Mouse (Mus musculus) heart, postnatal 0 days (tissue): Measurements from ENCODE around the gene Trim67. TPM values are rescaled to one million over a fixed set of nuclear protein-coding genes. Genes with fewer than 3 reads are reported as not detected.
A peak's percentile ranks its signal among the peaks of the same experiment; 100 is the strongest.

ENCODE experiments used
- ATAC-seq: fragments of 200-750 bp; cut with Nextera tagmentation; 2 replicates; pipeline ENCODE4 v1.8.0; 2017; ENCODE audit warnings: low read depth, moderate number of reproducible peaks, moderate library complexity; ENCODE audit not compliant: insufficient read depth
- DNase-seq: peaks from one replicate; pipeline ENCODE4 v3.0.0-alpha.2; 2016; ENCODE audit warnings: low spot score
- H3K27ac ChIP-seq: fragments of 300-500 bp; sonication (generic); 2 replicates; pipeline ENCODE4 v1.5.1; 2014; ENCODE audit warnings: low read depth, mild to moderate bottlenecking
- H3K27me3 ChIP-seq: fragments of 300-500 bp; sonication (generic); 2 replicates; pipeline ENCODE4 v1.6.1; 2014; ENCODE audit warnings: low read length, mixed read lengths; ENCODE audit not compliant: control insufficient read depth, insufficient read depth
- H3K36me3 ChIP-seq: fragments of 300-500 bp; sonication (generic); replicated peaks from 2 replicates; pipeline ENCODE4 v1.6.1; 2014; ENCODE audit warnings: low read length, mixed read lengths; ENCODE audit not compliant: control insufficient read depth, insufficient read depth
- H3K4me1 ChIP-seq: fragments of 300-500 bp; sonication (generic); 2 replicates; pipeline ENCODE4 v1.6.1; 2014; ENCODE audit warnings: antibody characterized with exemption; ENCODE audit not compliant: control insufficient read depth, insufficient read depth
- H3K4me2 ChIP-seq: fragments of 300-500 bp; sonication (generic); 2 replicates; pipeline ENCODE4 v1.6.1; 2014; ENCODE audit warnings: low read depth, mild to moderate bottlenecking, low read length, moderate library complexity
- H3K4me3 ChIP-seq: fragments of 300-500 bp; sonication (generic); 2 replicates; pipeline ENCODE4 v1.5.1; 2014; ENCODE audit warnings: low read depth, low read length
- H3K9ac ChIP-seq: fragments of 300-500 bp; sonication (generic); replicated peaks from 2 replicates; pipeline ENCODE4 v1.6.1; 2014; ENCODE audit warnings: low read depth, low read length, mixed read lengths
- H3K9me3 ChIP-seq: fragments of 300-500 bp; sonication (generic); replicated peaks from 2 replicates; pipeline ENCODE4 v1.6.1; 2016; ENCODE audit warnings: low read length; ENCODE audit not compliant: control insufficient read depth
- CTCF ChIP-seq: IDR thresholded peaks from 2 replicates; pipeline ENCODE4 v1.5.1; 2016; ENCODE audit warnings: antibody characterized with exemption, control low read depth, low read depth
- EP300 ChIP-seq: IDR thresholded peaks from 2 replicates; pipeline ENCODE4 v1.6.1; 2016; ENCODE audit warnings: antibody characterized with exemption, low read depth
- WGBS: fragments of 180-500 bp; shearing (Covaris S2); extraction: QIAGEN DNeasy Blood & Tissue Kit; methylation state at CpG from one replicate; pipeline ENCODE4 v1.1.7; 2014; 5-methylcytosine and 5-hydroxymethylcytosine counted together
- polyA plus RNA-seq: library from polyadenylated mRNA; unstranded; fragments of >200 nt; fragmentation: Nextera tagmentation; extraction: Ambion mirVana; gene quantifications from 2 replicates; pipeline ENCODE4 v1.2.1, GENCODE M21; 2015
- total RNA-seq: library from RNA; depleted of rRNA; stranded (reverse); fragments of >200 nt; gene quantifications from 2 replicates; pipeline ENCODE4 v1.2.3, GENCODE M21; 2014; ENCODE audit warnings: low replicate concordance

The Trim67 gene
- total and polyA plus RNA-seq, 2 experiments from 2014 or later: 0.07 to 0.08 TPM

- 78% methylated on average over 4 of the region's 4 CpGs for WGBS
- H3K27ac ChIP-seq: no peak overlapping the region
- 0 out of 2 replicates have a peak, but pooled peaks cover 3% of the 10 kb centered on the region for H3K27me3 ChIP-seq
- ATAC-seq (no peak), DNase-seq (no peak)
- H3K36me3 ChIP-seq: no peaks in the 10 kb centered on the region
- H3K4me1 ChIP-seq: no peaks in the 10 kb centered on the region
- H3K4me2 ChIP-seq: no peak overlapping the region
- TF ChIP-seq CTCF: no peak
- no peak for TF ChIP-seq EP300
- no peak overlapping the region for H3K9ac ChIP-seq
- no peaks in the 10 kb centered on the region for H3K9me3 ChIP-seq
- no peak overlapping the region for H3K4me3 ChIP-seq
Measured at GRCm38 (mm10) chr8:124805990-124806389, 13.1 kb downstream of the Trim67 start.

- no peak overlapping the region for H3K9ac ChIP-seq
- H3K4me2 ChIP-seq: no peak overlapping the region
- TF ChIP-seq CTCF: no peak
- no peak for TF ChIP-seq EP300
- no peaks in the 10 kb centered on the region for H3K4me1 ChIP-seq
- WGBS: 44% methylated on average over 2 of the region's 2 CpGs
- no peak overlapping the region for H3K4me3 ChIP-seq
- no peaks in the 10 kb centered on the region for H3K27me3 ChIP-seq
- DNase-seq (no peak), ATAC-seq (no peak)
- no peak overlapping the region for H3K27ac ChIP-seq
- H3K9me3 ChIP-seq: no peaks in the 10 kb centered on the region
- no peaks in the 10 kb centered on the region for H3K36me3 ChIP-seq
Measured at GRCm38 (mm10) chr8:124809419-124809818, 16.5 kb downstream of the Trim67 start.

GRCm38 (mm10) chr8:124810056-124810610, 17.2 kb downstream of the Trim67 start:
- H3K4me2 ChIP-seq: no peak overlapping the region
- TF ChIP-seq CTCF (peak; percentile 30), EP300 (no peak)
- no peak overlapping the region for H3K4me3 ChIP-seq
- H3K9ac ChIP-seq: no peak overlapping the region
- DNase-seq (no peak), ATAC-seq (no peak)
- H3K27me3 ChIP-seq: no peaks in the 10 kb centered on the region
- WGBS: 52% methylated on average over 5 of the region's 5 CpGs
- no peaks in the 10 kb centered on the region for H3K36me3 ChIP-seq
- H3K9me3 ChIP-seq: no peaks in the 10 kb centered on the region
- no peak overlapping the region for H3K27ac ChIP-seq
- no peaks in the 10 kb centered on the region for H3K4me1 ChIP-seq

- ATAC-seq: no peak
- no peak for TF ChIP-seq EP300
- TF ChIP-seq CTCF: no peak
- no peaks in the 10 kb centered on the region for H3K27me3 ChIP-seq
- 39% methylated on average over 9 of the region's 9 CpGs for WGBS
- H3K4me1 ChIP-seq: no peaks in the 10 kb centered on the region
- H3K4me3 ChIP-seq: no peak overlapping the region
- H3K9me3 ChIP-seq: no peaks in the 10 kb centered on the region
- no peaks in the 10 kb centered on the region for H3K36me3 ChIP-seq
- H3K9ac ChIP-seq: no peak overlapping the region
- no peak overlapping the region for H3K27ac ChIP-seq
- no peak for DNase-seq
- H3K4me2 ChIP-seq: no peak overlapping the region
Measured at GRCm38 (mm10) chr8:124810689-124811394, 17.9 kb downstream of the Trim67 start.

- Histone ChIP-seq H3K4me3 (no peak overlapping the region), H3K27ac (no peak overlapping the region), H3K9ac (no peak overlapping the region), H3K4me1 (no peaks in the 10 kb centered on the region), H3K27me3 (no peaks in the 10 kb centered on the region), H3K36me3 (no peaks in the 10 kb centered on the region), H3K4me2 (no peak overlapping the region), H3K9me3 (peaks cover 8% of the 10 kb centered on the region)
- DNase-seq (no peak), ATAC-seq (no peak)
- WGBS: 48% methylated on average over 4 of the region's 4 CpGs
- TF ChIP-seq EP300 (no peak), CTCF (no peak)
Measured at GRCm38 (mm10) chr8:124813326-124813725, 20.4 kb downstream of the Trim67 start.
